Mouse (Mus musculus) liver, postnatal 0 days (tissue): ENCODE data around the gene Armcx6.

Experiments
- CTCF ChIP-seq: sonication (generic); IDR thresholded peaks from 2 replicates; pipeline ENCODE4 v1.5.1; 2016; ENCODE audit warnings: antibody characterized with exemption, low read depth
- EP300 ChIP-seq: IDR thresholded peaks from 2 replicates; pipeline ENCODE4 v1.6.1; 2016; ENCODE audit warnings: antibody characterized with exemption, low read depth, mild to moderate bottlenecking

- peak; percentile 29 for TF ChIP-seq CTCF
- no peak for TF ChIP-seq EP300
Measured at GRCm38 (mm10) chrX:134750764-134751592, at the start of gene Armcx6.
